Mouse (Mus musculus) forebrain, embryonic 15.5 days (tissue): ENCODE data around the gene Gm11567. TPM values are rescaled to one million over a fixed set of nuclear protein-coding genes. Genes with fewer than 3 reads are reported as not detected.
"Not testable (repeated sequence)": the region's sequence is repeated elsewhere in the genome, so short reads cannot be mapped to it uniquely, and the experiment has no call there.

Source experiments
- ATAC-seq: fragments of 200-750 bp; cut with Nextera tagmentation; replicated peaks from 2 replicates; pipeline ENCODE4 v1.8.0; 2017; ENCODE audit warnings: mild to moderate bottlenecking, moderate TSS enrichment, moderate library complexity
- H3K27ac ChIP-seq: fragments of 300-500 bp; sonication (generic); replicated peaks from 2 replicates; pipeline ENCODE4 v1.5.1; 2015; ENCODE audit warnings: mild to moderate bottlenecking, inconsistent platforms
- H3K27me3 ChIP-seq: fragments of 300-500 bp; sonication (generic); 2 replicates; pipeline ENCODE4 v1.6.1; 2015; ENCODE audit warnings: inconsistent platforms
- H3K36me3 ChIP-seq: fragments of 300-500 bp; sonication (generic); 2 replicates; pipeline ENCODE4 v1.6.1; 2015; ENCODE audit warnings: mild to moderate bottlenecking, inconsistent platforms
- H3K4me1 ChIP-seq: fragments of 300-500 bp; sonication (generic); 2 replicates; pipeline ENCODE4 v1.6.1; 2015; ENCODE audit warnings: inconsistent platforms
- H3K4me2 ChIP-seq: fragments of 300-500 bp; sonication (generic); replicated peaks from 2 replicates; pipeline ENCODE4 v1.6.1; 2015; ENCODE audit warnings: mild to moderate bottlenecking, inconsistent platforms
- H3K4me3 ChIP-seq: fragments of 300-500 bp; sonication (generic); 2 replicates; pipeline ENCODE4 v1.5.1; 2015; ENCODE audit warnings: mild to moderate bottlenecking, inconsistent platforms
- H3K9ac ChIP-seq: fragments of 300-500 bp; sonication (generic); replicated peaks from 2 replicates; pipeline ENCODE4 v1.6.1; 2015; ENCODE audit warnings: mild to moderate bottlenecking, inconsistent platforms
- H3K9me3 ChIP-seq: fragments of 300-500 bp; sonication (generic); 2 replicates; pipeline ENCODE4 v1.6.1; 2016; ENCODE audit warnings: inconsistent platforms
- whole genome bisulfite sequencing: fragments of 180-500 bp; shearing (Covaris S2); methylation state at CpG from one replicate; pipeline ENCODE4 v1.1.7; 2015; ENCODE audit warnings: mixed read lengths; 5-methylcytosine and 5-hydroxymethylcytosine counted together
- polyA plus RNA-seq: library from polyadenylated mRNA; unstranded; fragments of >200 nt; fragmentation: Nextera tagmentation; extraction: Ambion mirVana; gene quantifications from 2 replicates; pipeline ENCODE4 v1.2.1, GENCODE M21; 2015

Gm11567 gene
- not detected in 2 replicates for polyA plus RNA-seq

- 57% methylated on average over 1 of the region's 1 CpGs for WGBS
- not testable (repeated sequence) for H3K4me2 ChIP-seq, H3K9me3 ChIP-seq, H3K27ac ChIP-seq, H3K4me3 ChIP-seq, ATAC-seq, H3K4me1 ChIP-seq, H3K27me3 ChIP-seq, H3K9ac ChIP-seq, H3K36me3 ChIP-seq
Measured at GRCm38 (mm10) chr11:99878887-99879286, at the start of gene Gm11567. Gene Gm11567, plus strand, starts transcription at chr11:99879187.

- Histone ChIP-seq H3K36me3 (no peaks in the 10 kb centered on the region), H3K9ac (no peak within 1 kb of the TSS), H3K4me1 (0 out of 2 replicates have a peak, but pooled peaks cover 3% of the 10 kb centered on the region), H3K4me3 (no peak within 1 kb of the TSS), H3K9me3 (no peaks in the 10 kb centered on the region), H3K27me3 (no peaks in the 10 kb centered on the region), H3K27ac (no peak within 1 kb of the TSS), H3K4me2 (no peak within 1 kb of the TSS)
- no peak for ATAC-seq
- WGBS, result 74% methylated on average over 1 of the region's 1 CpGs
Measured at GRCm38 (mm10) chr11:99837966-99838365, 41.0 kb upstream of the Gm11567 start, which contains the start of gene 2300003K06Rik. Gene 2300003K06Rik, minus strand, starts transcription at chr11:99838066.

- no peak overlapping the region for H3K4me2 ChIP-seq
- no peaks in the 10 kb centered on the region for H3K9me3 ChIP-seq
- H3K4me1 ChIP-seq, result 0 out of 2 replicates have a peak, but pooled peaks cover 3% of the 10 kb centered on the region
- no peaks in the 10 kb centered on the region for H3K27me3 ChIP-seq
- no peak for ATAC-seq
- H3K27ac ChIP-seq, result no peak overlapping the region
- no peak overlapping the region for H3K9ac ChIP-seq
- WGBS, result 26% methylated on average over 1 of the region's 1 CpGs
- H3K36me3 ChIP-seq, result no peaks in the 10 kb centered on the region
- no peak overlapping the region for H3K4me3 ChIP-seq
Measured at GRCm38 (mm10) chr11:99842185-99842584, 36.8 kb upstream of the Gm11567 start.

- H3K36me3 ChIP-seq, result no peaks in the 10 kb centered on the region
- H3K4me2 ChIP-seq, result no peak overlapping the region
- H3K4me3 ChIP-seq, result no peak overlapping the region
- no peak overlapping the region for H3K27ac ChIP-seq
- ATAC-seq, result no peak
- 0 out of 2 replicates have a peak, but pooled peaks cover 3% of the 10 kb centered on the region for H3K4me1 ChIP-seq
- no peaks in the 10 kb centered on the region for H3K9me3 ChIP-seq
- WGBS, result 84% methylated on average over 2 of the region's 2 CpGs
- no peaks in the 10 kb centered on the region for H3K27me3 ChIP-seq
- H3K9ac ChIP-seq, result no peak overlapping the region
Measured at GRCm38 (mm10) chr11:99846746-99847145, 32.2 kb upstream of the Gm11567 start.

GRCm38 (mm10) chr11:99851508-99851907, 27.5 kb upstream of the Gm11567 start, which contains the start of gene Krtap4-16:
Gene Krtap4-16, minus strand, starts transcription at chr11:99851608.
- Histone ChIP-seq H3K4me2 (no peak within 1 kb of the TSS), H3K4me3 (no peak within 1 kb of the TSS), H3K36me3 (no peaks in the 10 kb centered on the region), H3K27ac (no peak within 1 kb of the TSS), H3K27me3 (no peaks in the 10 kb centered on the region), H3K9ac (no peak within 1 kb of the TSS), H3K9me3 (no peaks in the 10 kb centered on the region), H3K4me1 (no peaks in the 10 kb centered on the region)
- no peak for ATAC-seq

GRCm38 (mm10) chr11:99854121-99854520, 24.9 kb upstream of the Gm11567 start:
- Histone ChIP-seq H3K4me1 (no peaks in the 10 kb centered on the region), H3K36me3 (no peaks in the 10 kb centered on the region), H3K4me3 (no peak overlapping the region), H3K9me3 (no peaks in the 10 kb centered on the region), H3K27me3 (no peaks in the 10 kb centered on the region), H3K9ac (no peak overlapping the region), H3K4me2 (no peak overlapping the region), H3K27ac (no peak overlapping the region)
- WGBS, result 63% methylated on average over 3 of the region's 3 CpGs
- ATAC-seq, result 0 out of 2 replicates have a peak, but pooled peaks have one; percentile 32

GRCm38 (mm10) chr11:99857617-99858016, 21.4 kb upstream of the Gm11567 start, which contains the start of gene Gm11568:
Gene Gm11568, plus strand, starts transcription at chr11:99857917.
- 83% methylated on average over 2 of the region's 2 CpGs for WGBS
- H3K9me3 ChIP-seq, result no peaks in the 10 kb centered on the region
- ATAC-seq, result no peak
- H3K36me3 ChIP-seq, result no peaks in the 10 kb centered on the region
- H3K4me3 ChIP-seq, result no peak within 1 kb of the TSS
- no peak within 1 kb of the TSS for H3K27ac ChIP-seq
- H3K4me1 ChIP-seq, result no peaks in the 10 kb centered on the region
- H3K9ac ChIP-seq, result no peak within 1 kb of the TSS
- no peaks in the 10 kb centered on the region for H3K27me3 ChIP-seq
- no peak within 1 kb of the TSS for H3K4me2 ChIP-seq

- Histone ChIP-seq H3K27me3 (no peaks in the 10 kb centered on the region), H3K36me3 (no peaks in the 10 kb centered on the region), H3K27ac (no peak overlapping the region), H3K4me3 (no peak overlapping the region), H3K4me2 (no peak overlapping the region), H3K4me1 (no peaks in the 10 kb centered on the region), H3K9ac (no peak overlapping the region), H3K9me3 (no peaks in the 10 kb centered on the region)
- ATAC-seq, result no peak
- 74% methylated on average over 2 of the region's 2 CpGs for WGBS
Measured at GRCm38 (mm10) chr11:99858761-99859160, 20.2 kb upstream of the Gm11567 start.

GRCm38 (mm10) chr11:99864176-99864575, 14.8 kb upstream of the Gm11567 start, which contains the start of gene Gm11559:
Gene Gm11559, plus strand, starts transcription at chr11:99864476.
- not testable (repeated sequence) for H3K9me3 ChIP-seq, H3K36me3 ChIP-seq, H3K4me3 ChIP-seq, ATAC-seq, H3K9ac ChIP-seq, H3K27me3 ChIP-seq, H3K27ac ChIP-seq, H3K4me1 ChIP-seq, H3K4me2 ChIP-seq
- 76% methylated on average over 1 of the region's 1 CpGs for WGBS

- H3K9me3 ChIP-seq, H3K27ac ChIP-seq, ATAC-seq, H3K4me2 ChIP-seq, H3K36me3 ChIP-seq, H3K27me3 ChIP-seq, H3K4me3 ChIP-seq, H3K4me1 ChIP-seq, H3K9ac ChIP-seq: not testable (repeated sequence)
- WGBS, result 76% methylated on average over 1 of the region's 1 CpGs
Measured at GRCm38 (mm10) chr11:99873089-99873488, 5.9 kb upstream of the Gm11567 start, which contains the start of gene Krtap9-1. Gene Krtap9-1, plus strand, starts transcription at chr11:99873389.

GRCm38 (mm10) chr11:99907620-99908019, 28.6 kb downstream of the Gm11567 start, which contains the start of gene Krtap31-1:
Gene Krtap31-1, plus strand, starts transcription at chr11:99907920.
- Histone ChIP-seq H3K4me2 (no peak within 1 kb of the TSS), H3K4me1 (no peaks in the 10 kb centered on the region)

GRCm38 (mm10) chr11:99914451-99914850, 35.5 kb downstream of the Gm11567 start, which contains the start of gene Gm11565:
Gene Gm11565, plus strand, starts transcription at chr11:99914751.
- no peaks in the 10 kb centered on the region for H3K4me1 ChIP-seq
- no peaks in the 10 kb centered on the region for H3K36me3 ChIP-seq
- H3K27ac ChIP-seq, result no peak within 1 kb of the TSS
- no peak for ATAC-seq
- 90% methylated on average over 3 of the region's 3 CpGs for WGBS
- no peak within 1 kb of the TSS for H3K9ac ChIP-seq
- H3K4me3 ChIP-seq, result no peak within 1 kb of the TSS
- no peaks in the 10 kb centered on the region for H3K27me3 ChIP-seq
- no peak within 1 kb of the TSS for H3K4me2 ChIP-seq
- H3K9me3 ChIP-seq, result no peaks in the 10 kb centered on the region

More at GRCm38 (mm10) chr11:99907620-99908019, 28.6 kb downstream of the Gm11567 start, which contains the start of gene Krtap31-1:
- Histone ChIP-seq H3K4me3 (no peak within 1 kb of the TSS), H3K27ac (no peak within 1 kb of the TSS), H3K36me3 (no peaks in the 10 kb centered on the region), H3K27me3 (no peaks in the 10 kb centered on the region), H3K9me3 (no peaks in the 10 kb centered on the region), H3K9ac (no peak within 1 kb of the TSS)
- WGBS, result 93% methylated on average over 2 of the region's 2 CpGs
- ATAC-seq, result no peak
